ENCODE assay signal across 16 mouse cellular contexts in the genomic region with DNA sequence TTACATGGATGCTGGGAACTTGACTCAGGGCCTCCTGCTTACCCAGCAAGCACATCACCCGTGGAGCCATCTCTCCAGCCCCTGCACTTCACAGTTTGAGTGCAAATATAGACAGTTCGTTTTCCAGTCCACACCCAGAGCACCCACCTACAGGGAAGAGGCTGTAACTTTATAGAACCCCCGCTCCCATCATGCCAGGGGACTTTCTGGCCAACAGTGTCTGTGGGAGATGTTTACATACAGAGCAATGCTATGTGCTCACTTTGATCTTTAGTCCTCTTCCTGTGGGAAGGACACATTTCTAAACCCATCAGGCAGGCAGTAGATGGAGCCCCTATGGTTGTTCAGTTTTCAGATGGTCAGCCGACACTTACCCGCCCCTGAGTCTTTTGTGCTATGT. TPM values are rescaled to one million over a fixed set of nuclear protein-coding genes. Genes with fewer than 3 reads are reported as not detected.
A peak's percentile ranks its signal among the peaks of the same experiment; 100 is the strongest.
DNase-seq lines count a peak whose midpoint lies in the region; ATAC-seq and TF ChIP-seq lines count a peak whose summit lies in the region.
"Had no signal": no experiment of that assay in that cellular context is flagged by ENCODE, and none has a peak within 500 bp of the region (broad histone marks: within the 10 kb centered on the region; RNA-seq: fewer than 3 reads in every experiment).

No protein-coding gene starts in this region.

- H3K27ac ChIP-seq in midbrain, embryonic 10.5 days (replicated peaks), result peak overlapping the region; percentile 55; the same call in 1 of the 2 replicates
- no peak overlapping the region; the same call in 1 of the 2 replicates for H3K27ac ChIP-seq in midbrain, embryonic 13.5 days
- H3K27ac ChIP-seq in forebrain, embryonic 14.5 days (ENCODE audit: low read depth, low read length), result 0 out of 2 replicates have a peak overlapping the region, but pooled peaks have one; percentile 44
- H3K27ac ChIP-seq in neural tube, embryonic 15.5 days (replicated peaks), result peak overlapping the region; percentile 30; the same call in 1 of the 2 replicates
- no peak overlapping the region for H3K27ac ChIP-seq in thymus, adult 2 months (ENCODE audit: control insufficient read depth, insufficient read depth, low read length)

- no peak for TF ChIP-seq CTCF in thymus, adult 2 months (IDR thresholded peaks at IDR 0.05; ENCODE audit: borderline replicate concordance, control insufficient read depth, extremely low read depth, insufficient read depth, low read length, poor library complexity)

- no peak overlapping the region for H3K4me3 ChIP-seq in midbrain, embryonic 10.5 days
- H3K4me3 ChIP-seq in midbrain, embryonic 13.5 days (replicated peaks), result no peak overlapping the region
- no peak overlapping the region for H3K4me3 ChIP-seq in forebrain, embryonic 14.5 days (ENCODE audit: low read depth, low read length)
- H3K4me3 ChIP-seq in neural tube, embryonic 15.5 days (replicated peaks), result no peak overlapping the region
- no peak overlapping the region for H3K4me3 ChIP-seq in thymus, adult 2 months (ENCODE audit: control insufficient read depth, insufficient read depth, low read length)
- H3K4me3 ChIP-seq: heart, embryonic 13.5 days had no signal

- H3K4me2 ChIP-seq in midbrain, embryonic 13.5 days (replicated peaks), result no peak overlapping the region
- H3K4me2 ChIP-seq in forebrain, embryonic 14.5 days (ENCODE audit: low read length), result no peak overlapping the region
- no peak overlapping the region for H3K4me2 ChIP-seq in neural tube, embryonic 15.5 days
- H3K4me2 ChIP-seq: heart, embryonic 13.5 days; lung, embryonic 14.5 days had no signal

- H3K36me3 ChIP-seq in midbrain, embryonic 10.5 days, result no peaks in the 10 kb centered on the region
- H3K36me3 ChIP-seq in midbrain, embryonic 13.5 days, result no peaks in the 10 kb centered on the region
- no peaks in the 10 kb centered on the region for H3K36me3 ChIP-seq in forebrain, embryonic 14.5 days (ENCODE audit: control insufficient read depth, insufficient read depth, low read length)
- H3K36me3 ChIP-seq in neural tube, embryonic 15.5 days, result no peaks in the 10 kb centered on the region
- no peaks in the 10 kb centered on the region for H3K36me3 ChIP-seq in thymus, adult 2 months (ENCODE audit: control insufficient read depth, insufficient read depth, low read length)
- H3K36me3 ChIP-seq: heart, embryonic 13.5 days had no signal

- ATAC-seq in midbrain, embryonic 13.5 days, result no peak
- ATAC-seq in forebrain, embryonic 14.5 days, result no peak
- ATAC-seq in neural tube, embryonic 15.5 days (ENCODE audit: low FRiP score), result no peak
- ATAC-seq: intestine, embryonic 16.5 days had no signal

- no peaks in the 10 kb centered on the region for H3K27me3 ChIP-seq in midbrain, embryonic 10.5 days (ENCODE audit: low read depth, poor library complexity, severe bottlenecking)
- H3K27me3 ChIP-seq in midbrain, embryonic 13.5 days, result no peaks in the 10 kb centered on the region
- H3K27me3 ChIP-seq in forebrain, embryonic 14.5 days (replicated peaks; ENCODE audit: control insufficient read depth, insufficient read depth, low read length), result no peaks in the 10 kb centered on the region
- H3K27me3 ChIP-seq in neural tube, embryonic 15.5 days (replicated peaks), result no peaks in the 10 kb centered on the region
- no peaks in the 10 kb centered on the region for H3K27me3 ChIP-seq in thymus, adult 2 months (ENCODE audit: control insufficient read depth, insufficient read depth, low read length)
- H3K27me3 ChIP-seq: heart, embryonic 13.5 days had no signal

- H3K4me1 ChIP-seq in midbrain, embryonic 10.5 days, result peaks cover 8% of the 10 kb centered on the region; the same call in 1 of the 2 replicates
- H3K4me1 ChIP-seq in midbrain, embryonic 13.5 days (replicated peaks), result peaks cover 20% of the 10 kb centered on the region
- H3K4me1 ChIP-seq in forebrain, embryonic 14.5 days (ENCODE audit: control insufficient read depth, insufficient read depth, low read length), result peaks cover 16% of the 10 kb centered on the region
- peaks cover 18% of the 10 kb centered on the region for H3K4me1 ChIP-seq in neural tube, embryonic 15.5 days
- H3K4me1 ChIP-seq in thymus, adult 2 months (replicated peaks; ENCODE audit: control insufficient read depth, insufficient read depth, low read length), result no peaks in the 10 kb centered on the region

- 68% methylated on average over 5 of the region's 5 CpGs for WGBS in midbrain, embryonic 10.5 days
- WGBS in midbrain, embryonic 13.5 days, result 74% methylated on average over 5 of the region's 5 CpGs
- 78% methylated on average over 5 of the region's 5 CpGs for WGBS in forebrain, embryonic 14.5 days
- WGBS in neural tube, embryonic 15.5 days, result 77% methylated on average over 5 of the region's 5 CpGs
- 88% methylated on average over 5 of the region's 5 CpGs for WGBS in thymus, adult 2 months

- H3K9ac ChIP-seq in midbrain, embryonic 13.5 days (replicated peaks), result no peak overlapping the region
- H3K9ac ChIP-seq in forebrain, embryonic 14.5 days (ENCODE audit: low read length), result no peak overlapping the region
- no peak overlapping the region for H3K9ac ChIP-seq in neural tube, embryonic 15.5 days (replicated peaks)
- H3K9ac ChIP-seq: heart, embryonic 13.5 days; lung, embryonic 14.5 days had no signal

- DNase-seq in frontal cortex, postnatal 36 days (ENCODE audit: low spot score in 2 of 2), result peak; percentile 15 to 22
- DNase-seq in frontal cortex, postnatal 10 days (ENCODE audit: low spot score in 2 of 2), result no peak
- no peak for DNase-seq in midbrain, embryonic 10.5 days (ENCODE audit: low spot score)
- no peak for DNase-seq in forebrain, embryonic 14.5 days (ENCODE audit: low spot score)
- no peak for DNase-seq in B cell, adult 2 months
- no peak for DNase-seq in thymus, adult 2 months
- DNase-seq: adrenal gland, adult 2 months; kidney, postnatal 10 days; lung, embryonic 14.5 days had no signal

- no peak for TF ChIP-seq POLR2A in thymus, adult 2 months (IDR thresholded peaks at IDR 0.05; ENCODE audit: control insufficient read depth, extremely low read depth, insufficient read depth, low read length, poor library complexity)

- H3K9me3 ChIP-seq in midbrain, embryonic 10.5 days (replicated peaks), result no peaks in the 10 kb centered on the region
- H3K9me3 ChIP-seq in midbrain, embryonic 13.5 days, result no peaks in the 10 kb centered on the region
- no peaks in the 10 kb centered on the region for H3K9me3 ChIP-seq in forebrain, embryonic 14.5 days (replicated peaks; ENCODE audit: control insufficient read depth, low read length)
- no peaks in the 10 kb centered on the region for H3K9me3 ChIP-seq in neural tube, embryonic 15.5 days (replicated peaks)
- H3K9me3 ChIP-seq: heart, embryonic 13.5 days had no signal

RNA-seq across cellular contexts. Expression of gene Fcnb, which starts 18.0 kb away (rescaled TPM):
- not detected in 2 replicates for polyA plus RNA-seq in midbrain, embryonic 10.5 days (2016; fragmentation: Nextera tagmentation; extraction: Ambion mirVana)
- not detected in 2 replicates for polyA plus RNA-seq in midbrain, embryonic 13.5 days (2015; fragmentation: Nextera tagmentation; extraction: Ambion mirVana)
- not detected in 2 replicates for polyA plus RNA-seq in forebrain, embryonic 14.5 days (2014; fragmentation: Nextera tagmentation; extraction: Ambion mirVana)
- 0.52 TPM in 1 of 2 replicates, not detected in the other for polyA plus RNA-seq in neural tube, embryonic 15.5 days (2015; fragmentation: Nextera tagmentation; extraction: Ambion mirVana)
- 0.85 and 1.3 TPM in 2 replicates for polyA plus RNA-seq in thymus, adult 2 months (2012; rRNA removed)
- polyA plus RNA-seq: adrenal gland, adult 2 months; C2C12; gonadal fat pad, adult 2 months; lung, embryonic 14.5 days; testis, adult 2 months had no signal

Comparison
In these comparisons a context has a peak if more than half of its experiments do, and no peak if none do; other contexts are left out.
1. DNase-seq: peak in frontal cortex, postnatal 36 days (2 of 2); none in frontal cortex, postnatal 10 days (0 of 2), midbrain, embryonic 10.5 days (single experiment), forebrain, embryonic 14.5 days (single experiment), B cell, adult 2 months (0 of 2) and thymus, adult 2 months (single experiment).
2. H3K27ac ChIP-seq: peak in midbrain, embryonic 10.5 days (single experiment), forebrain, embryonic 14.5 days (single experiment) and neural tube, embryonic 15.5 days (single experiment); none in midbrain, embryonic 13.5 days (single experiment) and thymus, adult 2 months (single experiment).